Mouse (Mus musculus) spleen, adult 2 months (tissue): ENCODE measurements around the gene Runx2.

Experiments
- CTCF ChIP-seq: fragments of 200-500 bp; IDR thresholded peaks from 2 replicates; pipeline ENCODE4 v1.5.1; 2011; ENCODE audit warnings: mild to moderate bottlenecking, inconsistent platforms; ENCODE audit not compliant: insufficient read depth, insufficient read length, insufficient replicate concordance; ENCODE audit errors: extremely low read depth
- POLR2A ChIP-seq: fragments of 200-500 bp; IDR thresholded peaks from 2 replicates; pipeline ENCODE4 v1.6.1; 2011; ENCODE audit warnings: low read depth, low read length, inconsistent platforms

DNA sequence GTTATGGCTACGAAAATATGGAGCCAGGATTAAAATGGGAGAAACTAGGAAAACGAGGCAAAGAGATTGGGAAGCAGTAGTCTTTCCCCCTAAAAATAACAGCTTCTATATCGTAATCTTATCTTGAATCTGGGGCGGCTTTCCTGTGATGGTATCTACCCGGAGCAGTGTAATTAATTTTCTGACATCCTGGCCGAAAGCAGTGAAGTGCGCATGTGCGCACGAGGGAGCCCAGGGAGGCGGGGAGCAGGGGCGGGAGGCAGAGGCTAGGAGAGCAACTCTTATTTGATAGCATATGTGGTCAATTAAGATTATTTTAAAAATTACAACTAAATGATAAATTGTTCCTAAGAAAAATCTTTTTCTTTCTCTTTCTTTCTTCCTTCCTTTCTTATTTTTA lies 195.9 kb downstream of the Runx2 start:
- no peak for TF ChIP-seq POLR2A
- no peak for TF ChIP-seq CTCF
